Mouse (Mus musculus) layer of hippocampus, adult 18-20 months (tissue): ENCODE data around the gene Cep83. TPM values are rescaled to one million over a fixed set of nuclear protein-coding genes. Genes with fewer than 3 reads are reported as not detected.
"Not testable (repeated sequence)": the region's sequence is repeated elsewhere in the genome, so short reads cannot be mapped to it uniquely, and the experiment has no call there.

ENCODE experiments used
- DNase-seq, 2 experiments: peaks; one replicate each; pipeline ENCODE4 v3.0.0; 2022; ENCODE audit warnings: low spot score in 2 of 2
- long read RNA-seq: library from polyadenylated mRNA; stranded (forward); transcript quantifications from one replicate; pipeline ENCODE4 v2.0.0, GENCODE M21; 2021
- total RNA-seq, 2 experiments: library from RNA; stranded (reverse); gene quantifications; 2 replicates each; pipeline ENCODE4 v1.2.3; 2021

The Cep83 gene
- 10 to 100 TPM; 29.0 to 30.5 TPM for total RNA-seq
- long read RNA-seq, transcript Cep83-201 (16 exons, 3,639 nt) = major isoform, 34 of 55 reads
- long read RNA-seq, transcript Cep83-204 (4 exons, 1,842 nt) = minor isoform, 7 of 55 reads
- long read RNA-seq, partial matches to known transcripts = 3 of 55 reads
- long read RNA-seq, other reads (novel, unspliced or antisense) = 10 of 55 reads

GRCm38 (mm10) chr10:94688420-94689175 is at the start of gene Cep83:
Cep83 (plus strand) TSS chr10:94688654.
- peak; percentile 90 to 93 for DNase-seq

GRCm38 (mm10) chr10:94639281-94639680 is 49.2 kb upstream of the Cep83 start:
- no peak for DNase-seq

GRCm38 (mm10) chr10:94640067-94640466 is 48.4 kb upstream of the Cep83 start:
- DNase-seq = no peak

GRCm38 (mm10) chr10:94664036-94664435 is 24.4 kb upstream of the Cep83 start:
- DNase-seq = no peak

- no peak for DNase-seq
Observed at GRCm38 (mm10) chr10:94664455-94664854, 24.0 kb upstream of the Cep83 start.

- DNase-seq = no peak
Observed at GRCm38 (mm10) chr10:94668147-94668546, 20.3 kb upstream of the Cep83 start.

GRCm38 (mm10) chr10:94687801-94688419 is 544 bp upstream of the Cep83 start:
- peak; percentile 25 to 50 for DNase-seq

GRCm38 (mm10) chr10:94689176-94689510 is 689 bp downstream of the Cep83 start:
- DNase-seq = no peak

GRCm38 (mm10) chr10:94690376-94690775 is 1.9 kb downstream of the Cep83 start:
- DNase-seq = no peak

- DNase-seq = no peak
Observed at GRCm38 (mm10) chr10:94692163-94692562, 3.7 kb downstream of the Cep83 start.

GRCm38 (mm10) chr10:94705643-94706258 is 17.3 kb downstream of the Cep83 start:
- DNase-seq = no peak

- DNase-seq = no peak
Observed at GRCm38 (mm10) chr10:94706695-94707094, 18.2 kb downstream of the Cep83 start.

- DNase-seq = no peak
Observed at GRCm38 (mm10) chr10:94709622-94710319, 21.3 kb downstream of the Cep83 start.

- DNase-seq = no peak
Observed at GRCm38 (mm10) chr10:94710320-94710695, 21.9 kb downstream of the Cep83 start.

- no peak for DNase-seq
Observed at GRCm38 (mm10) chr10:94720300-94720699, 31.8 kb downstream of the Cep83 start.

GRCm38 (mm10) chr10:94728053-94728452 is 39.6 kb downstream of the Cep83 start:
- not testable (repeated sequence) for DNase-seq

GRCm38 (mm10) chr10:94730445-94730844 is 42.0 kb downstream of the Cep83 start:
- DNase-seq = no peak

GRCm38 (mm10) chr10:94734829-94735228 is 46.4 kb downstream of the Cep83 start:
- DNase-seq = no peak

GRCm38 (mm10) chr10:94740221-94740620 is 51.8 kb downstream of the Cep83 start:
- DNase-seq = no peak

- DNase-seq = no peak
Observed at GRCm38 (mm10) chr10:94741459-94741858, 53.0 kb downstream of the Cep83 start.

GRCm38 (mm10) chr10:94747011-94747410 is 58.6 kb downstream of the Cep83 start:
- DNase-seq = no peak
